Mouse (Mus musculus): Measurements from ENCODE around the gene Adgrg3.

Gene Adgrg3

DNA sequence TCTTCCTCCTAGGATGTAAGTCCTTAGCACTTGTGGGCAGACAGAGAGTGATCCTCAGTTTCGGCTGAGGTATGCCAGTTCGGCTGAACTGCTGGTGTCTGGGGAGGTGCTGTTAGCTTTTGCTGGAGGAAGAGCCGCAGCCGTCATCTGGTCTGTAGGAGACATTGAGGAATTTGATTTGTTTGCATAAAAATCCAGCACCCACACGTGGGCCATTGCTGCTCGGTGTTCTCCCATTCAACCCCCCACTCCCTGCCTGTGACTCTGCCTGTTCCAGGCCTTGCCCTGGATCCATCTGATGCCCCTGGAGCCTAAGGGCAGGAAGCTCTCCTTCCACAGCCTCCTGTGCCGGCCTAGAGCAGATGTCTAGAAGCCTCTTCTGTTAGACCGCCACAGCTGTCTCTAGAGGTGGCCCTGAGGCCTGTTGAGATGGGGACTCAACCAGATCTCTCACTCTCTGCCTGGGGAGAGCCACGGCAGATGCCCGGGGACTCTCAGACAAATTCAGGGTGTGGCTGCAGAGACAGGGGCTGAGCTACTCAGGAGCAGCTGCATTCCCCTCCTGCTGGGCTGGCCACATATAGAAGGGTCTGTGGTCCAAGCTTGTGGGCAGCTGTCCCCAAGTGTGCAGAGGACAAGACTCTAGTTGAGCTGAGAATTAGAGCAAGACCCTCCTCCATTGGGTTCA is 67.4 kb downstream of the Adgrg3 start:
- DNase-seq, result no peak

DNA sequence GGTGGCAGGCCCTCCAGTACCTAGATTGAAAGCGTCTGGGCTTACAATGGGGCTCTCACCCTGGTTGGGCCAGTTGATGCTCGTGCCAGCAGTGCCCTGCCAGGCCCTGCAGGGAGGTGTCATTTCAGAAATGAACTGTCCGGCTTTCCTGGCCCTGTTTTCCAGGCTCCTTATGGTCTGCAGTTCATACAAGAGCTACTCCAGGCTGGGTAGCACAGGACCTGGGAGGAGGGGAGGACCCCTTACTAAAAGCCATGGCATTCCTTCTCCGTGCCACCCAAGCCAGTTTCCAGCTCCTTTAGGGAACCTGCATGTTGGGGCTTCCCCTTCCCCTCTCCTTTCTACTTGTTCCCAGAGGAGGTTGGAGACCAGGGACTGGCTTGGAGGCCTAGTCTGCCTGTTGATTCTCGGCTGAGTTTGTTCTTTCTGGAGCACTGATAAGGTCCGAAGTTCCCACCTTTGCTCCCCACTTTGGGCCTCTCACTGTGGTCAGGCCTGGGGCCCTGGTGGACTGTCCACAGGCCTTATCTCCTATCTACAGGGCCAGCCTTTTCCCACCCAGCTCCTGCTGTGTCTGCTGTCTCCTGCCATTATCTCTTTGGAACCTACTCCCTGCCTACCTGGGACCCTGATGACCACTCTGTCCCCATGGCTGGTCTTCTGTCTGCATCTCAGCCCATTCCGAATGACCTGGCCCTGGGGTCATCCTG is 68.1 kb downstream of the Adgrg3 start:
- DNase-seq, result no peak

DNA sequence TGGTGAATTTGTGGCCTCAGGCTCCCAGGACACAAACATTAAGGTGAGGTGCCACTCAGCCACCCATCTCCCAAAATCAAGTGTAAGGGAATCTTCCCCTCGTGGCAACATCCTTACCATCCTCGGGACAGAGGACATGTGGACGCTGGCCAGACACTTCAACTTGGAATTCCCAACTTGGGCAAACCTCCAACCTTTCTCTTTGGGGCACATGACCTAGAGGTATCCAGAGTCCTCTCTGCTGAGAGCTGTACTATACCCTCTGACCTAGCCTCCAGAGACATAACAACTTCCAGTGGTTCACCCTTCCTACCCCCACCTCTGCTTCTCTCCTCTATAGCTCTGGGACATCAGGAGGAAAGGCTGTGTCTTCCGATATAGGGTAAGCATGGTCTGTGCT is 76.1 kb downstream of the Adgrg3 start:
- DNase-seq, result no peak
